ENCODE assay signal across 7 mouse cellular contexts in genomic region chr1:73902171-73902991, GRCm38 (mm10).
DNase-seq lines count a peak whose midpoint lies in the region; ATAC-seq lines count a peak whose summit lies in the region.

No protein-coding gene starts in this region.

- no peaks in the 10 kb centered on the region for H3K27me3 ChIP-seq in forebrain, embryonic 12.5 days
- no peaks in the 10 kb centered on the region for H3K27me3 ChIP-seq in hindbrain, embryonic 10.5 days (ENCODE audit: insufficient read depth, poor library complexity, severe bottlenecking)

- WGBS in forebrain, embryonic 12.5 days: 24% methylated on average over 16 of the region's 16 CpGs
- WGBS in hindbrain, embryonic 10.5 days: 22% methylated on average over 16 of the region's 16 CpGs

- peaks cover 11% of the 10 kb centered on the region; the same call in 1 of the 2 replicates for H3K4me1 ChIP-seq in forebrain, embryonic 12.5 days
- peaks cover 19% of the 10 kb centered on the region for H3K4me1 ChIP-seq in hindbrain, embryonic 10.5 days (replicated peaks)

- peak; percentile 64; the same call in 1 of the 2 replicates for ATAC-seq in forebrain, embryonic 12.5 days (ENCODE audit: low FRiP score)

- H3K4me3 ChIP-seq in forebrain, embryonic 12.5 days (replicated peaks): no peak overlapping the region
- no peak overlapping the region for H3K4me3 ChIP-seq in hindbrain, embryonic 10.5 days

- DNase-seq in Muller cell, postnatal 12 days (ENCODE audit: inconsistent ontology term): peak; percentile 67
- DNase-seq in c-Kit-positive CD71-negative TER-119-negative erythroid progenitor cells, embryonic 14.5 days (ENCODE audit: low read depth): peak; percentile 84
- DNase-seq in hindbrain, embryonic 10.5 days (ENCODE audit: low spot score): peak; percentile 83
- DNase-seq in layer of hippocampus, adult 9-11 months: peak; percentile 62
- DNase-seq in lung, postnatal 14 days: peak; percentile 83
- peak; percentile 81 to 82 for DNase-seq in right cerebral cortex, adult 2 months (ENCODE audit: low spot score in 2 of 2)

- H3K27ac ChIP-seq in forebrain, embryonic 12.5 days: no peak overlapping the region
- peak overlapping the region; percentile 47; the same call in 1 of the 2 replicates for H3K27ac ChIP-seq in hindbrain, embryonic 10.5 days

- no peaks in the 10 kb centered on the region for H3K36me3 ChIP-seq in forebrain, embryonic 12.5 days (replicated peaks)
- H3K36me3 ChIP-seq in hindbrain, embryonic 10.5 days: no peaks in the 10 kb centered on the region

- no peaks in the 10 kb centered on the region for H3K9me3 ChIP-seq in forebrain, embryonic 12.5 days
- no peaks in the 10 kb centered on the region for H3K9me3 ChIP-seq in hindbrain, embryonic 10.5 days

- H3K4me2 ChIP-seq in forebrain, embryonic 12.5 days: no peak overlapping the region

- H3K9ac ChIP-seq in forebrain, embryonic 12.5 days: no peak overlapping the region
